Mouse (Mus musculus) right cerebral cortex, postnatal 10 days (tissue): ENCODE results near the gene Mad2l1.

Experiments used
- DNase-seq, 2 experiments: peaks; one replicate each; pipeline ENCODE4 v3.0.0; 2021; ENCODE audit warnings: low spot score in 2 of 2

Gene Mad2l1

GRCm38 (mm10) chr6:66535028-66535862 lies at the start of gene Mad2l1:
TSS of gene Mad2l1 (plus strand) at chr6:66535390.
- DNase-seq: peak; percentile 97 to 98

GRCm38 (mm10) chr6:66493685-66494084 lies 41.5 kb upstream of the Mad2l1 start:
- DNase-seq: no peak

GRCm38 (mm10) chr6:66516368-66516767 lies 18.8 kb upstream of the Mad2l1 start:
- no peak for DNase-seq

GRCm38 (mm10) chr6:66528386-66528785 lies 6.8 kb upstream of the Mad2l1 start:
- no peak for DNase-seq

GRCm38 (mm10) chr6:66533241-66533640 lies 1.9 kb upstream of the Mad2l1 start:
- no peak for DNase-seq

- DNase-seq: peak in 1 of 2 experiments; percentile 24
Measured at GRCm38 (mm10) chr6:66534366-66534941, 736 bp upstream of the Mad2l1 start.

- no peak for DNase-seq
Measured at GRCm38 (mm10) chr6:66535966-66536365, 776 bp downstream of the Mad2l1 start.

- DNase-seq: no peak
Measured at GRCm38 (mm10) chr6:66559996-66560395, 24.8 kb downstream of the Mad2l1 start, which contains the start of gene Vmn1r32. TSS of gene Vmn1r32 (minus strand) at chr6:66560096.

- DNase-seq: no peak
Measured at GRCm38 (mm10) chr6:66595804-66596203, 60.6 kb downstream of the Mad2l1 start.
